Mouse (Mus musculus): Measurements from ENCODE around the gene Galnt17. TPM values are rescaled to one million over a fixed set of nuclear protein-coding genes. Genes with fewer than 3 reads are reported as not detected.

Galnt17 gene
- polyA plus RNA-seq, 1 experiment from 2014 or later: 1.1 TPM

DNA sequence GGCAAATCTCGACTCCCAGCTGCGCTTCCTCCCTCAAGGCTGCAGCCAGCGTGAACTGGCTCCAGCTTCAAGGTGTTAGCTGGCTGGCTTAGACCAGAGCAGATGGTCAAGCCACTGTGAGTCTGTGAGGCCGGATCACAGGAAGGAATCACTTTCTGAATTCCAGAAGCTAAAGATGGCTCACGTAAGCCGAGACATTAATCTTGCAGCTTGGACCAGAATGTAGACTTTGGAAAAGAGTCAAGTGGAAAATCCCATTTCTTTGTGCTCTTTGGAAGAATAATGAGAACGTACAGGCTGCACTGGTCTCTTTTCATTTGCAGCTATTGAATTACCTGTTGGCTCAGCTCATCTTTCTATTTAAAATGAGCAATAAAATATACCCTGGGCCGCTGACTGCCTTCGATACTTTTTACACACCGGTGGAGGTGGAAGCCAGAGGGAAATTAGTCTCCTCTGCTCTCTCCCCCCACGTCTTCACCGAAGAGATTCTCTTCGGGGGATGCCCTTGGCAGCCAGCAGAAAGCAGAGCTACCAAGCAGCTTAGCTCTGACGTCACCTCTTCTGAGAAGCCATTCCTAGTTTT lies 225.1 kb downstream of the Galnt17 start:
- no peaks in the 10 kb centered on the region for H3K4me1 ChIP-seq (replicated peaks)
- WGBS: 50% methylated on average over 14 of the region's 14 CpGs
- no peaks in the 10 kb centered on the region for H3K9me3 ChIP-seq (replicated peaks)
- H3K4me3 ChIP-seq: no peak overlapping the region
- H3K4me2 ChIP-seq: no peak overlapping the region
- H3K36me3 ChIP-seq: no peaks in the 10 kb centered on the region
- no peak overlapping the region for H3K27ac ChIP-seq
- H3K27me3 ChIP-seq: no peaks in the 10 kb centered on the region
- H3K9ac ChIP-seq: no peak overlapping the region
- ATAC-seq (replicated peaks; ENCODE audit: insufficient number of reproducible peaks, insufficient read depth, low FRiP score, low read depth): no peak

DNA sequence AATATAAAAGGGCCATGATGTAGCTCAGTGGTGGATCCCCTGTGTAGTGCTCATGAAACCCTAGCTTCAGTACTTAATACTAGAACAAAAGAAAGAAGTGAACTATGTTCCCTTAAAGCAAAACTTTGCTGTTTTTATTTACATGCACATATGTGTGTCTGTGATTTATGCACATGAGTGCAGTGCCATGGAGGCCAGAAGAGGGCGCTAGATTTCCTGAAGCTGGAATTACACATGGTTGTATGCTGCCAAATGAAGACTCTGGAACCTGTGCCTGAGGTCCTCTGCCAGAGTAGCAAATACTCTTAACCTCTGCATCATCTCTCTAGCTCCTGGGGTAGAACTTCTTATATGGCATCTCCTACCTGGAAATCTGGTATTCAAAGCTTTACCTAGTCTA lies 230.6 kb downstream of the Galnt17 start:
- H3K4me3 ChIP-seq: no peak overlapping the region
- 41% methylated on average over 1 of the region's 1 CpGs for WGBS
- H3K4me1 ChIP-seq (replicated peaks): no peaks in the 10 kb centered on the region
- H3K9me3 ChIP-seq (replicated peaks): no peaks in the 10 kb centered on the region
- no peak overlapping the region for H3K4me2 ChIP-seq
- H3K27me3 ChIP-seq: no peaks in the 10 kb centered on the region
- no peak for ATAC-seq (replicated peaks; ENCODE audit: insufficient number of reproducible peaks, insufficient read depth, low FRiP score, low read depth)
- no peaks in the 10 kb centered on the region for H3K36me3 ChIP-seq
- H3K9ac ChIP-seq: no peak overlapping the region
- H3K27ac ChIP-seq: no peak overlapping the region

- no peaks in the 10 kb centered on the region for H3K4me1 ChIP-seq (replicated peaks)
- no peak overlapping the region for H3K9ac ChIP-seq
- no peak overlapping the region for H3K4me3 ChIP-seq
- H3K4me2 ChIP-seq: no peak overlapping the region
- no peak for ATAC-seq (replicated peaks; ENCODE audit: insufficient number of reproducible peaks, insufficient read depth, low FRiP score, low read depth)
- H3K27me3 ChIP-seq: no peaks in the 10 kb centered on the region
- H3K36me3 ChIP-seq: no peaks in the 10 kb centered on the region
- 87% methylated on average over 7 of the region's 7 CpGs for WGBS
- H3K9me3 ChIP-seq (replicated peaks): no peaks in the 10 kb centered on the region
- no peak overlapping the region for H3K27ac ChIP-seq
Observed at GRCm38 (mm10) chr5:131075795-131076194, 232.5 kb downstream of the Galnt17 start.

GRCm38 (mm10) chr5:131074295-131074694 lies 234.0 kb downstream of the Galnt17 start:
- H3K27ac ChIP-seq: no peak overlapping the region
- no peaks in the 10 kb centered on the region for H3K9me3 ChIP-seq (replicated peaks)
- H3K4me1 ChIP-seq (replicated peaks): no peaks in the 10 kb centered on the region
- H3K36me3 ChIP-seq: no peaks in the 10 kb centered on the region
- no peak overlapping the region for H3K4me3 ChIP-seq
- H3K9ac ChIP-seq: no peak overlapping the region
- H3K27me3 ChIP-seq: no peaks in the 10 kb centered on the region
- H3K4me2 ChIP-seq: no peak overlapping the region
- 79% methylated on average over 4 of the region's 4 CpGs for WGBS
- ATAC-seq (replicated peaks; ENCODE audit: insufficient number of reproducible peaks, insufficient read depth, low FRiP score, low read depth): no peak

DNA sequence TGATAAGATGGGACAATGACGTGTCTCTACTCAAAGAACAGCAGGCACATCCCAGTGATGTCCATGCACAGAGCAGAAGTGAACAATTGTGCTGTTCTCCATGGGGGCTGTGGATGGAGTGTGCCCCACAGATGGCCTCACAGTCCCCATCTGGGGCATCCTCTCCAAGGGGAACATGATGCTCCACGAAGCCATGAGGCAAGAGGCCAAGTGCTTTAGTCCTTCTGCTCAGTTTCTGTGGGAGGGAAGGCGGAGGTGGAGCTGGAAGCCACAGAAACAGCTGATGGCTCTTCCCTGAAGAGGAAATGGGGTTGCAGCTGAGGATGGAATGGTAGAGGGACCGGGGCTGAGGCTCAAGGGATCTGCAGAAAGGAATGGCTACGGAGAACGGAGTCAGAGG lies 243.1 kb downstream of the Galnt17 start:
- no peaks in the 10 kb centered on the region for H3K36me3 ChIP-seq
- H3K27ac ChIP-seq: no peak overlapping the region
- no peak overlapping the region for H3K9ac ChIP-seq
- no peaks in the 10 kb centered on the region for H3K4me1 ChIP-seq (replicated peaks)
- no peak for ATAC-seq (replicated peaks; ENCODE audit: insufficient number of reproducible peaks, insufficient read depth, low FRiP score, low read depth)
- H3K27me3 ChIP-seq: no peaks in the 10 kb centered on the region
- no peaks in the 10 kb centered on the region for H3K9me3 ChIP-seq (replicated peaks)
- no peak overlapping the region for H3K4me3 ChIP-seq
- H3K4me2 ChIP-seq: no peak overlapping the region
- 69% methylated on average over 6 of the region's 6 CpGs for WGBS

DNA sequence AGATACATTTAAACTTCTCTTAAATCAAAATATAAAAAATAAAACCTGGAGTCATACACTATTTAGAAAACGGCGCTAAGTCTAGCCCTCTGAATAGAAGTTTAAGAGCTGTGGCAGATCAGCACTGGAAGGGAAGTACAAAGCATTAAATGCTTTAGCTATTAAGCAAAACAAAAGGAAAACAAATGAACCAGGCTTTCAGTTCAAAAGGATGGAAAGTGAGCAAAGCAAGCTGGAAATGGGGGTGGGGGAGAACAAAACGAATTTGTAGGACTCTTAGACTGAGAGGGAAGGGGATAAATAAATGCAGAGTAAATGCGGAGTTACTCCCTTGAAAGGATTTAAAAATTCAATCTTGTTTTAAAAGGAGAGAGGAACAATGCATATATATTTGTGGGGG lies 259.8 kb downstream of the Galnt17 start:
- H3K36me3 ChIP-seq: no peaks in the 10 kb centered on the region
- H3K9me3 ChIP-seq (replicated peaks): no peaks in the 10 kb centered on the region
- 56% methylated on average over 4 of the region's 4 CpGs for WGBS
- H3K4me3 ChIP-seq: no peak overlapping the region
- no peak overlapping the region for H3K9ac ChIP-seq
- no peaks in the 10 kb centered on the region for H3K27me3 ChIP-seq
- ATAC-seq (replicated peaks; ENCODE audit: insufficient number of reproducible peaks, insufficient read depth, low FRiP score, low read depth): no peak
- H3K4me1 ChIP-seq (replicated peaks): no peaks in the 10 kb centered on the region
- H3K27ac ChIP-seq: no peak overlapping the region
- no peak overlapping the region for H3K4me2 ChIP-seq

DNA sequence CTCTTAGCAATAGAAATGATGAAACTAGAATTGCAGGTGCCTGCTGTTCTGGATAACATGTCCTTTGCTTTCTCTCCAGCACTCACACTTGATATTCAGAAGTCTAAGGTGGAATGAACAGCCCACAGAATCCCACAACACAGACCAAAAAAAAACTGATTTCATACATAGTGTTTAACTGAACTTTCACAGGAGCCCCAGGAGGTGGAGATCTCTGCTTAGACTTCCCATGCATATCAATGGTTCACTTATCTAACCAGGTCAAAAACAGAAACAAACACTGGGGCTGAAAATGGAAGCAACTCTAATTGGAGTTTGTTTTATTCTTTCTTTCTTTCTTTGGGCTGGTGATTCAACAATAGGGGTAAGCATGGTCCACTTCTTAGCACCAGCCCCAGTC lies 265.2 kb downstream of the Galnt17 start:
- Histone ChIP-seq H3K36me3 (no peaks in the 10 kb centered on the region), H3K9ac (no peak overlapping the region), H3K27me3 (no peaks in the 10 kb centered on the region), H3K4me1 (replicated peaks) (no peaks in the 10 kb centered on the region), H3K27ac (no peak overlapping the region), H3K4me2 (no peak overlapping the region), H3K9me3 (replicated peaks) (no peaks in the 10 kb centered on the region), H3K4me3 (no peak overlapping the region)
- ATAC-seq (replicated peaks; ENCODE audit: insufficient number of reproducible peaks, insufficient read depth, low FRiP score, low read depth): no peak

DNA sequence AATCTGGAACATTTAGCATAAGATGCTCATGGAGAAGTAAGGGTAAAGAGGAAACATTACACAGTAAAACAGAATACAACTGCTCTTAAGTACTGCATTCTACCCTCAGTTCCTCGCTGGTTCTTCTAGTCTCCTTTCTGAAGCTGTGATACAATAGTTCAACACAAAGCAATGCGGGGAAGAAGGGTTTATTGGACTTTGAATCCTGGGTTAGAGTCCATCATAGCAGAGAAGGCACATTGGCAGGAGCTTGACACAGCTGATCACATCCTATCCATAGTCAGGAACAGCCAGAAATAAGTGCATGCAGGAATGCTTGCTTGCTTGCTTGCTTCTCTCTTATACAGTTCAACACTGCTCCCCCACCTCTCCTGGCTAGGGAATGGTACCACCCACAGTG lies 267.9 kb downstream of the Galnt17 start:
- no peak overlapping the region for H3K9ac ChIP-seq
- no peak overlapping the region for H3K27ac ChIP-seq
- H3K9me3 ChIP-seq (replicated peaks): no peaks in the 10 kb centered on the region
- no peaks in the 10 kb centered on the region for H3K4me1 ChIP-seq (replicated peaks)
- no peak for ATAC-seq (replicated peaks; ENCODE audit: insufficient number of reproducible peaks, insufficient read depth, low FRiP score, low read depth)
- H3K27me3 ChIP-seq: no peaks in the 10 kb centered on the region
- no peak overlapping the region for H3K4me2 ChIP-seq
- H3K4me3 ChIP-seq: no peak overlapping the region
- no peaks in the 10 kb centered on the region for H3K36me3 ChIP-seq
- WGBS: 76% methylated on average over 2 of the region's 2 CpGs

- Histone ChIP-seq H3K36me3 (no peaks in the 10 kb centered on the region), H3K9me3 (replicated peaks) (no peaks in the 10 kb centered on the region), H3K27me3 (no peaks in the 10 kb centered on the region), H3K4me1 (replicated peaks) (no peaks in the 10 kb centered on the region), H3K4me2 (no peak overlapping the region), H3K9ac (no peak overlapping the region), H3K27ac (no peak overlapping the region), H3K4me3 (no peak overlapping the region)
- no peak for ATAC-seq (replicated peaks; ENCODE audit: insufficient number of reproducible peaks, insufficient read depth, low FRiP score, low read depth)
- WGBS: 70% methylated on average over 5 of the region's 5 CpGs
Observed at GRCm38 (mm10) chr5:131039611-131040313, 268.5 kb downstream of the Galnt17 start.

DNA sequence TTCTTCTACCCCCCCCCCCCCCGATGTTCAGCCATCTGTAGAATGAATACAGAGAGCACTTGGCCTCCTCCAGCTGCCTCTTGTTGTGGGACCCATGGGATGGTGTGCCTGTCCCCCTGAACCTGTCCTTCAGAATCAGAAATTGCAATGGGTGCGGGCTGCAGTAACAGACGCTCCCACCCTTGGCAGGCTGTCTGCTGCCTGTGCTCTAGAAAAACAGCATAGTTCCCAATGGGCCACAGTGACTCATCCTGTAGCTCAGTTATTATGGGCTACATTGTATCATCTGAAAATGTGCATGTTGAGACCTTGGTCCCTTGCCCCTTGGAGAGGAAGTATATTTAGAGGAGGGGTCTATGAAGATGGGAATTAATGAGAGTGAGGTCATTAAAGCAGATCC lies 283.8 kb downstream of the Galnt17 start:
- no peaks in the 10 kb centered on the region for H3K4me1 ChIP-seq (replicated peaks)
- no peak for ATAC-seq (replicated peaks; ENCODE audit: insufficient number of reproducible peaks, insufficient read depth, low FRiP score, low read depth)
- H3K4me3 ChIP-seq: no peak overlapping the region
- no peak overlapping the region for H3K4me2 ChIP-seq
- H3K9me3 ChIP-seq (replicated peaks): no peaks in the 10 kb centered on the region
- no peaks in the 10 kb centered on the region for H3K27me3 ChIP-seq
- H3K36me3 ChIP-seq: no peaks in the 10 kb centered on the region
- H3K27ac ChIP-seq: no peak overlapping the region
- no peak overlapping the region for H3K9ac ChIP-seq
- 83% methylated on average over 3 of the region's 3 CpGs for WGBS

DNA sequence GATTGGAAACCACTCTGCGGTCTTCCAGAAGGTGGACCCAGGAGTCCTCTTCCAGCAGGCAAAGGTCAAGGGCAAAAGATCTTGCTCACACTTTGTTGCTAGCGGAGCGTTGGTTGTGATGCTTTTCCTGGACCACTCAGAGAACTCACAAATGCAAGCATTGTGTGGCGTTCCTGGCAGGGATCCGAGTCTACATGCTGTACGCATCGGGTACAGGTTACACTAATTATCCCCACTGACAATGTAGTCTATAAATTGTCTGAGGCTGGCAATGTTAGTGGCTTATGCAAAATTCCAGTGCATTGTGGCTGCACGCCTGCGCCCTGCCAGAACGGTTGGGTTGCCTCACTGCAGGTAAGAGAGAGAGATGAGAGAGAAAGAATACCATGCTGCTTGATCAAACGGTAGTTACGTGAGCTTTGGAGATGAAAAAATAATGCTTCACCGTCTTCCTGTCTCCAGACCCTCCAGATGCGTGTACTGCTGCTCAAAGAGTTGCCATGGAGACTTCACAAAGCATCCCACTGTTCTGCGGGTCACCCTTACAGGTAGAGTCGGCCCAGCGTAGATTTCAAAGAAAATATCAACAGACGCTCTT lies 285.8 kb downstream of the Galnt17 start:
- H3K4me1 ChIP-seq (replicated peaks): no peaks in the 10 kb centered on the region
- H3K9ac ChIP-seq: no peak overlapping the region
- H3K36me3 ChIP-seq: no peaks in the 10 kb centered on the region
- H3K27ac ChIP-seq: no peak overlapping the region
- H3K27me3 ChIP-seq: no peaks in the 10 kb centered on the region
- no peak overlapping the region for H3K4me3 ChIP-seq
- no peaks in the 10 kb centered on the region for H3K9me3 ChIP-seq (replicated peaks)
- no peak overlapping the region for H3K4me2 ChIP-seq
- no peak for ATAC-seq (replicated peaks; ENCODE audit: insufficient number of reproducible peaks, insufficient read depth, low FRiP score, low read depth)
- WGBS: 77% methylated on average over 18 of the region's 18 CpGs

DNA sequence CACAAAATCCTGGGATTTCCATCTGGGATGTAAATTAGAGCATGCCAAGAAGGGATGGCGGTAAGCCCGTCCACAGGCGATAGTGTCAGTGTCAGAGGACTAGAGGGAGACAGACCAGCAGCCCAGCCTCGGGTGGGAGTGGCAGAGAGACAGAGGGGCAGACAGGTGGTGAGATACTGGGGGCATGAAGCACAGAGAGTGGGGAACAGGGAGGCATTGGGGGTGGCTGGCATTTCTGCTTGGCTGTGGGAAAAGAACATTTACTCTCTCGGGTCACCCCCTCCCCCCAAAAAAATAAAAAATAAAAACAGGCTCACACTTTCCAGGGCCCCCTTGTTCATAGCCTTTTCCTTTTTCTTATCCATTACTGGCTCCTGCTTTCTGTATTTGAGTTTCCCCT lies 287.4 kb downstream of the Galnt17 start:
- Histone ChIP-seq H3K9me3 (replicated peaks) (no peaks in the 10 kb centered on the region), H3K4me1 (replicated peaks) (no peaks in the 10 kb centered on the region), H3K27me3 (no peaks in the 10 kb centered on the region), H3K4me3 (no peak overlapping the region), H3K4me2 (no peak overlapping the region), H3K27ac (no peak overlapping the region), H3K36me3 (no peaks in the 10 kb centered on the region), H3K9ac (no peak overlapping the region)
- no peak for ATAC-seq (replicated peaks; ENCODE audit: insufficient number of reproducible peaks, insufficient read depth, low FRiP score, low read depth)
- WGBS: 71% methylated on average over 5 of the region's 5 CpGs
